Mouse (Mus musculus): ENCODE data around the gene Nmb. TPM values are rescaled to one million over a fixed set of nuclear protein-coding genes. Genes with fewer than 3 reads are reported as not detected.

Gene Nmb
- polyA plus RNA-seq, 1 experiment from 2014 or later = 5.9 TPM

DNA sequence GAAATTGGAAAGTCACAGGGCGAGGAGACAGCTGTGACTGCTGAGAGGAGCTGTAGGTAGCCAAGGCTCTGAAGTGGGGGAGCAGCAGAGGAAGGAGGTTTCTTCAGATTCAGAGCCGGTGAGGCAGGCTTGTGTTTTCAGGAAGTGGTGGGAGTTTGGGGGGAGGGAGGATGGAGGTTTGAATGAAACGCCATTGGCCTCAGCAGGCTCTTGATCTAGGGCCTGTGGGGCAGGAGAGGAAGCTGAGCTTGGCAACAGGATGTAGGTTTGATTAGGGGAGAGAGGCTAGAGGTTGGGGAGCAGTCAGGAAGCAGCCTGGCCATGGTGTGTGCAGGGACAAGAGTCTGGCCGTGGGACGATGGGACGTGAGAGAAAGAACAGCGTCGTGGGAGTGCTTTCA is 40.0 kb downstream of the Nmb start:
- 81% methylated on average over 8 of the region's 8 CpGs for WGBS
- DNase-seq (ENCODE audit: extremely low spot score, low spot score) = no peak
- H3K4me3 ChIP-seq = no peak overlapping the region
- H3K9me3 ChIP-seq = no peaks in the 10 kb centered on the region
- H3K4me1 ChIP-seq = peaks cover 33% of the 10 kb centered on the region
- no peaks in the 10 kb centered on the region for H3K27me3 ChIP-seq (ENCODE audit: poor library complexity, severe bottlenecking)
- no peak overlapping the region for H3K27ac ChIP-seq
- H3K36me3 ChIP-seq (replicated peaks) = peaks cover 67% of the 10 kb centered on the region

DNA sequence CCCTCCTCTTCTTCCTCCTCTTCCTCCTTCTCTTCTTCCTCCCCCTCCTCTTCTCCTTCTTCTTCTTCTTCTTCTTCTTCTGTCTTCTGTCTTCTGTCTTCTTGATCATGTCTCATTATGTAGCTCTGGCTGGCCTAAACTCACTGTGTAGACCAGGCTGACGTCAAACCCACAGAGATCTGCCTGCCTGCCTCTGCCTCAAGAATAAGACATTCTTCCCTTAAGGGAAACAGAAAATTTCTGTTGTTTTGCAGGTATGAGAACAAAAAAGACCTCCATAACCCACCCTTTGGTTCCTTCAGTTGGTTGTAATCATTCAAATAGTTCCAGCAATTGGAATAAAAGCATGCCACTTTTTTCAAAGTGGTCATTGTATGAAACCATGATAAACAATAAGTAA is 40.7 kb downstream of the Nmb start:
- H3K27ac ChIP-seq = no peak overlapping the region
- H3K4me3 ChIP-seq = no peak overlapping the region
- H3K36me3 ChIP-seq (replicated peaks) = peaks cover 60% of the 10 kb centered on the region
- H3K9me3 ChIP-seq = no peaks in the 10 kb centered on the region
- peaks cover 34% of the 10 kb centered on the region for H3K4me1 ChIP-seq
- no peaks in the 10 kb centered on the region for H3K27me3 ChIP-seq (ENCODE audit: poor library complexity, severe bottlenecking)
- DNase-seq (ENCODE audit: extremely low spot score, low spot score) = no peak
- WGBS = 83% methylated on average over 1 of the region's 1 CpGs

DNA sequence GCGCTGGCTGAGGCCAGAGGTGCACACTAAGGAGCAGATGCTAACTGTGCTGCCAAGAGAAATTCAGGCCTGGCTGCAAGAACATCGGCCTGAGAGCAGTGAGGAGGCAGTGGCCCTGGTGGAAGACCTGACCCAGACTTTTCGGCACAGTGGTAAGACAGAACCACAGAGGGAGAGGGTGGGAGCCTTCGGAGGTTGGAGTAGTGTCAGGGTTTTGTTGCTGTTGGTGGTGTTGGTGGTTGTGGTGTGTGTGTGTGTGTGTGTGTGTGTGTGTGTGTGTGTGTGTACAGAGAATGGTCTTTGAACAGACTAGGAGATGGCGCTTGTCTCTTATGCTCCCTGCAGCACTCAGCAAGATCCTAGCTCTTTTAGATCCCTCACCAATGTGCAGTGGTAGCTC is 41.4 kb downstream of the Nmb start:
- no peaks in the 10 kb centered on the region for H3K9me3 ChIP-seq
- no peak overlapping the region for H3K4me3 ChIP-seq
- H3K27me3 ChIP-seq (ENCODE audit: poor library complexity, severe bottlenecking) = no peaks in the 10 kb centered on the region
- 83% methylated on average over 5 of the region's 5 CpGs for WGBS
- H3K36me3 ChIP-seq (replicated peaks) = peaks cover 54% of the 10 kb centered on the region
- DNase-seq (ENCODE audit: extremely low spot score, low spot score) = no peak
- H3K27ac ChIP-seq = no peak overlapping the region
- H3K4me1 ChIP-seq = peaks cover 34% of the 10 kb centered on the region

DNA sequence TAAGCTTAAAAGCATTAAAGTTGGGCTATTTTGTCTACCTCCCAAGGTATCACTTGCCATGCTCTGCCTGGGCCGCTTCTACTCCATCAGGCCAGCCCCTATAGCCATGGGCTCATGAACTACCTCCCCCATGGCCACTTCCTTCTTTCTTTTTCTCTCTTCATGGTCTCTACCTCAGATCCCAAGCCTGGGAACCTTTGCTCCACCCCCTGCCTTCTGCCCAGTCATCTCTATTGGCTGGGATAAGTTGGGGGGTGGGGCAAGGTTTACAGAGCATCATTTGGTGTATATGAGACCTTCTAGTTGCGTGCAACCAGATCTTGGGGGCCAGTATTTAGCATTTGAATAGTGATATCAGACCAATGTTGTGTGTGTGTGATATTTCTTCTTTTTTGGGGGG is 42.4 kb downstream of the Nmb start:
- H3K9me3 ChIP-seq = no peaks in the 10 kb centered on the region
- no peaks in the 10 kb centered on the region for H3K27me3 ChIP-seq (ENCODE audit: poor library complexity, severe bottlenecking)
- H3K4me1 ChIP-seq = peaks cover 34% of the 10 kb centered on the region
- H3K27ac ChIP-seq = no peak overlapping the region
- DNase-seq (ENCODE audit: extremely low spot score, low spot score) = no peak
- peaks cover 44% of the 10 kb centered on the region for H3K36me3 ChIP-seq (replicated peaks)
- 87% methylated on average over 2 of the region's 2 CpGs for WGBS
- H3K4me3 ChIP-seq = no peak overlapping the region

DNA sequence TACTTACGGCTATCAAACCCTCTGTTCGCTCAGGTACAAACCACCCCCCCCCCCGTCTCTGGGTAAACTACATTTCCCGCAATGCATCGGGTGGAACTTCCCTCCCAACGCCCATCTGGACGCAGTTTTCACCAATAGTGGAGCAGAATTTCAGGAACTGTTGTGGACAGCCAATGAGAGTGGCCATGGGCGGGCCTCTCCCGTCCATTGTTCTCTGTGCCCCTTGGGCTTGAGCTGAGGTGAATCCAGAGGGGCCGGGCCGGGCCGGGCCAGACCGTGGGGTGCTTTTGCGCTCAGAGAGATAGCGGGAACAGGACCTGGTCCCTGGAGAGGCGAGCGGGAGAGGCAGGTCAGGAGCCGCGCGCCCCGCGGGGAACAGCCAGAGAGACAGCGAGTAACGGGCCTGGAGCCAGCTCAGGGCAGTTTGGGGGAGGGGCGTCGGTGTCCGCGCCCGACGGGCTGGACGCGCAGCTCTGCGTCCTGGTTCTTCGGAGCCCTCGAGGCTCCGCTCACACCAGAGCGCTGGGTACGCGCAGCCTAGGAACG is 44.1 kb downstream of the Nmb start, which contains the start of gene Zscan2:
Gene Zscan2 (plus strand): TSS at position 192 of the 546 bp plus-strand sequence.
- DNase-seq (ENCODE audit: extremely low spot score, low spot score) = peak; percentile 96
- Histone ChIP-seq H3K27ac (peak within 1 kb of the TSS; percentile 98), H3K27me3 (ENCODE audit: poor library complexity, severe bottlenecking) (no peaks in the 10 kb centered on the region), H3K9me3 (no peaks in the 10 kb centered on the region), H3K4me1 (peaks cover 34% of the 10 kb centered on the region), H3K36me3 (replicated peaks) (peaks cover 29% of the 10 kb centered on the region), H3K4me3 (peak within 1 kb of the TSS; percentile 91)
- WGBS = under 1% methylated on average over 40 of the region's 40 CpGs

DNA sequence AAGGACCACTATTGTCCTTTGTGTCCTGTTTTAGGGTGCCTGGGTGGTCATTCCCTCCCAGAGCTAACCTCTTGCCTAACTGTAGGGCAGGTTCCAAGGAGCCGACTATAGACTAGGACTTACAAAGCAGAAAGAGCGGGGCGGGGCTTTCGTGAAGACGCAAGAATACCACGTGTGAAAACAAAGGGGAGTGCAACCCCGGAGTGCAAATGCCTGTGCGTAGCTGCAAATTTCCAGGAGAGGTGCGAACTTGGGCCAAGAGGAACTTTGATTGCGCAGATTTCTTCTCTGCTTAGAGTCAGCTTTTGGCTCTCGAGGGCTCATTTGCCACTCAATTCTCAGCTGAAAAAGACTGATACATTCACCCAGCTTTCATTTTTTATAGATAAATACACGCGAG is 44.6 kb downstream of the Nmb start:
- Histone ChIP-seq H3K27ac (peak overlapping the region; percentile 98), H3K36me3 (replicated peaks) (peaks cover 23% of the 10 kb centered on the region), H3K4me3 (peak overlapping the region; percentile 91), H3K27me3 (ENCODE audit: poor library complexity, severe bottlenecking) (no peaks in the 10 kb centered on the region), H3K4me1 (peaks cover 34% of the 10 kb centered on the region), H3K9me3 (no peaks in the 10 kb centered on the region)
- WGBS = under 1% methylated on average over 13 of the region's 13 CpGs
- DNase-seq (ENCODE audit: extremely low spot score, low spot score) = peak; percentile 69

DNA sequence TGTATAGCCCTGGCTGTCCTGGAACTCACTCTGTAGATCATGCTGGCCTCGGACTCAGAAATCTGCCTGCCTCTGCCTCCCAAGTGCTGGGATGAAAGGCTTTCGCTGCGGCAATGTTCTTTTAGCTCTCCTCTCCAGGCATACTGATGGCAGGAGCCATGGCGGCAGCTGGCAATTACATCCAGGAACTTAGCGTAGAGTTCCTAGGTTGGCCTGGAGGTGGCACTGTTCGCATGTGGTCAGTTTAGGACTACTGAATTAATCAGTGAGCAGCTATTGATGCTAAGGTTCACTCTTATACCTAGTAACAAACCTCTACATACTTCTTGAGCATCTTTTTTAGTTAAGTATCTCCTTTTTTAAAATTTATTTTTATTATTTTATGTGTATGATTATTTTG is 47.7 kb downstream of the Nmb start:
- Histone ChIP-seq H3K9me3 (no peaks in the 10 kb centered on the region), H3K4me1 (peaks cover 18% of the 10 kb centered on the region), H3K27me3 (ENCODE audit: poor library complexity, severe bottlenecking) (no peaks in the 10 kb centered on the region), H3K27ac (no peak overlapping the region), H3K4me3 (no peak overlapping the region), H3K36me3 (replicated peaks) (no peaks in the 10 kb centered on the region)
- WGBS = 34% methylated on average over 6 of the region's 6 CpGs
- peak; percentile 77 for DNase-seq (ENCODE audit: extremely low spot score, low spot score)

DNA sequence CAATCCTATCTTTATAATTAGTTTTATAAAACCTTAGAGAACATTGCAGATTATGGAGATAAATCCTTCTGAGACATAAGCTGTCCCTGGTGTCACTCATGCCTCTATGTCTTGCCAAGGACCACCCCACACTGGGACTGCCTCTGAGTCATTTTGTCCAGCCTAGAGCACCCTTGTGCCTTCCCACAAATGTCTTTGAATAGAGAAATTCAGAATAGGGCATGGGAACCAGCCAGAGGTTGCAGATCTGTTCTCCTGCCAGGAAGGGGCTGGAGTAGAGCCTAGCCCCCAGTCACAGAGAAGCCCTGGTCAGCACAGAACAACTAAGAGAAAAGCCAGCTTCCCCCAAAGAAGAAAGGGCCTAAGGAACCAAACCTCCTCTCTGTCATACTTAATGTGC is 49.6 kb downstream of the Nmb start:
- Histone ChIP-seq H3K4me3 (no peak overlapping the region), H3K9me3 (no peaks in the 10 kb centered on the region), H3K36me3 (replicated peaks) (no peaks in the 10 kb centered on the region), H3K27ac (no peak overlapping the region), H3K4me1 (peaks cover 6% of the 10 kb centered on the region), H3K27me3 (ENCODE audit: poor library complexity, severe bottlenecking) (no peaks in the 10 kb centered on the region)
- no peak for DNase-seq (ENCODE audit: extremely low spot score, low spot score)

DNA sequence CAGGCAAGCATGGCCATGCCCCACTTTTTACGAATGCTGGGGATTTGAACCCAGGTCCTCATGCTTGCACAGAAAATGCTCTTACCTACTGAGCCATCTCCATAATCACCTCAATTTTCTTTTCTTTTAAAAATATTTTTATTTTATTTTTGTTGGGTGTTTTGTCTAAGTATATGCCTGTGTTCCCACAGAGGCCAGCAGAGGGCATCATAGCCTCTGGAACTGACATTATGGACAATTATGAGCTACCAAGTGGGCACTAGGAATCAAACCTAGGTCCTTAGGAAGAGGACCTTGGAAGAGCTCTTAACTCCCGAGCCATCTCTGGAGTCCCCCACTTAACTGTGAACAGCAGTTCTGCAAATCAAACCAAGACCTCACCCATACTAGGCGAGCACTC is 51.7 kb downstream of the Nmb start:
- no peaks in the 10 kb centered on the region for H3K4me1 ChIP-seq
- no peaks in the 10 kb centered on the region for H3K27me3 ChIP-seq (ENCODE audit: poor library complexity, severe bottlenecking)
- H3K9me3 ChIP-seq = no peaks in the 10 kb centered on the region
- no peak for DNase-seq (ENCODE audit: extremely low spot score, low spot score)
- no peak overlapping the region for H3K4me3 ChIP-seq
- no peak overlapping the region for H3K27ac ChIP-seq
- WGBS = 88% methylated on average over 3 of the region's 3 CpGs
- no peaks in the 10 kb centered on the region for H3K36me3 ChIP-seq (replicated peaks)

Other genes with a start within 250 kb of the Nmb start
- gene Crtc3, start 216.2 kb downstream of the Nmb start, polyA plus RNA-seq (2016; fragmentation: Nextera tagmentation; extraction: Ambion mirVana) = 7.8 and 9.3 TPM in 2 replicates
- gene Iqgap1, start 79.1 kb downstream of the Nmb start, polyA plus RNA-seq (2016; fragmentation: Nextera tagmentation; extraction: Ambion mirVana) = 29.1 TPM in 2 replicates
- gene Zscan2, start 44.2 kb downstream of the Nmb start, polyA plus RNA-seq (2016; fragmentation: Nextera tagmentation; extraction: Ambion mirVana) = 1.3 and 2.5 TPM in 2 replicates
- gene Wdr73, start 3.8 kb downstream of the Nmb start, polyA plus RNA-seq (2016; fragmentation: Nextera tagmentation; extraction: Ambion mirVana) = 53.2 and 53.8 TPM in 2 replicates
- 190 and 226 TPM in 2 replicates for gene Sec11a, start 42.7 kb upstream of the Nmb start, polyA plus RNA-seq (2016; fragmentation: Nextera tagmentation; extraction: Ambion mirVana)
- gene Zfp592, start 88.6 kb upstream of the Nmb start, polyA plus RNA-seq (2016; fragmentation: Nextera tagmentation; extraction: Ambion mirVana) = 9.5 and 12.2 TPM in 2 replicates
- 0.02 and 0.11 TPM in 2 replicates for gene Alpk3, start 152.5 kb upstream of the Nmb start, polyA plus RNA-seq (2016; fragmentation: Nextera tagmentation; extraction: Ambion mirVana)
- gene Slc28a1, start 209.7 kb upstream of the Nmb start, polyA plus RNA-seq (2016; fragmentation: Nextera tagmentation; extraction: Ambion mirVana) = 0.10 TPM in 1 of 2 replicates, not detected in the other

Measured in forebrain, embryonic 10.5 days (tissue).